Mouse (Mus musculus) thymus, adult 2 months (tissue): ENCODE measurements around the gene Apol9b. TPM values are rescaled to one million over a fixed set of nuclear protein-coding genes. Genes with fewer than 3 reads are reported as not detected.

Experiments
- DNase-seq: peaks from one replicate; pipeline ENCODE4 v3.0.0; 2021
- H3K27ac ChIP-seq: fragments of 200-500 bp; 2 replicates; pipeline ENCODE4 v1.5.1; 2012; ENCODE audit warnings: low read length, control low read depth; ENCODE audit not compliant: control insufficient read depth, insufficient read depth
- H3K27me3 ChIP-seq: fragments of 200-500 bp; 2 replicates; pipeline ENCODE4 v1.6.1; 2012; ENCODE audit warnings: mild to moderate bottlenecking, low read length, moderate library complexity, mixed read lengths; ENCODE audit not compliant: control insufficient read depth, insufficient read depth
- H3K36me3 ChIP-seq: fragments of 200-500 bp; 2 replicates; pipeline ENCODE4 v1.6.1; 2012; ENCODE audit warnings: mild to moderate bottlenecking, low read length, moderate library complexity; ENCODE audit not compliant: control insufficient read depth, insufficient read depth
- H3K4me1 ChIP-seq: fragments of 200-500 bp; replicated peaks from 2 replicates; pipeline ENCODE4 v1.6.1; 2012; ENCODE audit warnings: low read length; ENCODE audit not compliant: control insufficient read depth, insufficient read depth
- H3K4me3 ChIP-seq: fragments of 200-500 bp; 2 replicates; pipeline ENCODE4 v1.5.1; 2012; ENCODE audit warnings: mild to moderate bottlenecking, low read length, control low read depth, moderate library complexity; ENCODE audit not compliant: control insufficient read depth, insufficient read depth
- CTCF ChIP-seq: fragments of 200-500 bp; IDR thresholded peaks from 2 replicates; pipeline ENCODE4 v1.5.1; 2012; ENCODE audit warnings: mild to moderate bottlenecking, control low read depth, low read length, moderate library complexity, borderline replicate concordance; ENCODE audit not compliant: control insufficient read depth, poor library complexity, insufficient read depth; ENCODE audit errors: extremely low read depth
- POLR2A ChIP-seq: fragments of 200-500 bp; IDR thresholded peaks from 2 replicates; pipeline ENCODE4 v1.6.1; 2012; ENCODE audit warnings: mild to moderate bottlenecking, low read length, control low read depth, moderate library complexity; ENCODE audit not compliant: control insufficient read depth, poor library complexity, insufficient read depth; ENCODE audit errors: extremely low read depth
- WGBS: fragments of 180-500 bp; shearing (Covaris S2); methylation state at CpG from one replicate; pipeline ENCODE4 v1.1.7; 2018; 5-methylcytosine and 5-hydroxymethylcytosine counted together
- polyA plus RNA-seq: library from polyadenylated mRNA; depleted of rRNA; stranded (reverse); fragments of >200 nt; gene quantifications from 2 replicates; pipeline ENCODE4 v1.2.3, GENCODE M21; 2012

Apol9b gene
- polyA plus RNA-seq, 1 experiment, result 8.1 TPM

- Histone ChIP-seq H3K27me3 (no peaks in the 10 kb centered on the region), H3K4me3 (no peak overlapping the region), H3K4me1 (no peaks in the 10 kb centered on the region), H3K36me3 (peaks cover 1% of the 10 kb centered on the region; the same call in 1 of the 2 replicates), H3K27ac (no peak overlapping the region)
- DNase-seq, result no peak
- WGBS, result 70% methylated on average over 2 of the region's 2 CpGs
- TF ChIP-seq POLR2A (no peak), CTCF (no peak)
Measured at GRCm38 (mm10) chr15:77755132-77755531, 26.3 kb downstream of the Apol9b start.

DNA sequence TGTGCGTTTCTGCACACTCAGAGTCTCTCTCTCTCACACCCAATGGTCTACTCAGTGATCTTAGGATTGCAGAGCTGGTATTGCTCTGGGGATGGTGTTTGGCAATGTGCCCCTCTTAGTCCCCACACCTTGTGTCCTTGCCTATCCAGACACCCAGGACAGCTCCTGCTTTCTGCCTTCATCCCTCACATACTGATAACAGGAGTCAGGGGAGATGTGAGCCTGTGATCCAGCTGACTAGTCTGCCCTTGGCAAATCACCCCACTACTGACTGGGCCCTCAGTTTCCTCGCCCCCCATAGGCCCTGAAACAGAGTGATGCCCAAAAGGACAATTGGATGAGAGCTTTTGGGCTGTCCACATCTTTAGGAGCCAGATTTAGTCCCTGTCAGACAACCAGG is 27.2 kb downstream of the Apol9b start:
- no peak overlapping the region for H3K4me3 ChIP-seq
- 72% methylated on average over 2 of the region's 2 CpGs for WGBS
- no peaks in the 10 kb centered on the region for H3K27me3 ChIP-seq
- DNase-seq, result no peak
- H3K27ac ChIP-seq, result no peak overlapping the region
- H3K36me3 ChIP-seq, result peaks cover 11% of the 10 kb centered on the region
- no peaks in the 10 kb centered on the region for H3K4me1 ChIP-seq
- TF ChIP-seq POLR2A (no peak), CTCF (no peak)

GRCm38 (mm10) chr15:77756848-77757247 is 28.0 kb downstream of the Apol9b start, which contains the start of gene Apol8:
Gene Apol8, minus strand, starts transcription at chr15:77757003.
- no peaks in the 10 kb centered on the region for H3K4me1 ChIP-seq
- H3K4me3 ChIP-seq, result no peak within 1 kb of the TSS
- peak; percentile 61 for DNase-seq
- H3K36me3 ChIP-seq, result peaks cover 18% of the 10 kb centered on the region
- H3K27ac ChIP-seq, result no peak within 1 kb of the TSS
- 6% methylated on average over 9 of the region's 9 CpGs for WGBS
- H3K27me3 ChIP-seq, result no peaks in the 10 kb centered on the region
- peak; percentile 90 for TF ChIP-seq CTCF
- TF ChIP-seq POLR2A, result no peak

DNA sequence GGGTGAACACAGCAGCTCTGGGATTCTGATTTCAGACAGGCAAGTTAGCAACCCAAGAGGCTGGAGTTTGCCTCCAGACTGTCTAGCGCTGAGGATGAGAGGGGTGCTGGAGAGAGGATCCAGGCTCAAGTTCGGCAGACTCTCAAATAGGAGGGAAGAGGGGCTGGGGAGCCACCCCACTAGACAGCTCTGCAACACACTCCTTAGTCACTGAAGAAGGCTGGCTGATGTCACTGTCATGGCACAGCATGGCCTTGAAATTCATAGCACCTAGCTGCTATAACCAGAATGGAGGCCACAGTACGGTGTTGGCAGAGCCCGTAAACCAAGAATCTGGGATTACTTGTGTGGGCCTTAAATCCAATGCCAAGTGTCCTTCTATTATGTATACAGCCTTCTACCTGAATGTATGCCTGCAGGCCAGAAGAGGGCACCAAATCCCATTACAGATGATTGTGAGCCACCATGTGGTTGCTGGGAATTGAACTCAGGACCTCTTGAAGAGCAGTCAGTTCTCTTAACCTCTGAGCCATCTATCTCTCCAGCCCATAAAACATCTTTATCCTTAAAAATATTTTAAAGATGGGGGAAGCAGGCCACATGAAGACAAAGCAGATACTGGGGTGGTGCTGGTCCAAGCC is 28.9 kb downstream of the Apol9b start:
- no peak for TF ChIP-seq CTCF
- no peak for TF ChIP-seq POLR2A
- DNase-seq, result no peak

GRCm38 (mm10) chr15:77760037-77760436 is 31.2 kb downstream of the Apol9b start:
- Histone ChIP-seq H3K36me3 (peaks cover 49% of the 10 kb centered on the region), H3K27ac (no peak overlapping the region), H3K4me1 (no peaks in the 10 kb centered on the region), H3K4me3 (no peak overlapping the region), H3K27me3 (no peaks in the 10 kb centered on the region)
- DNase-seq, result no peak
- TF ChIP-seq CTCF (no peak), POLR2A (no peak)
- WGBS, result 96% methylated on average over 9 of the region's 16 CpGs

More for the DNA sequence above, 28.9 kb downstream of the Apol9b start:
- H3K27ac ChIP-seq, result no peak overlapping the region
- H3K36me3 ChIP-seq, result peaks cover 26% of the 10 kb centered on the region
- H3K4me3 ChIP-seq, result no peak overlapping the region
- no peaks in the 10 kb centered on the region for H3K4me1 ChIP-seq
- 88% methylated on average over 4 of the region's 4 CpGs for WGBS
- no peaks in the 10 kb centered on the region for H3K27me3 ChIP-seq

GRCm38 (mm10) chr15:77761083-77761482 is 32.2 kb downstream of the Apol9b start:
- Histone ChIP-seq H3K27me3 (no peaks in the 10 kb centered on the region), H3K27ac (no peak overlapping the region), H3K4me1 (no peaks in the 10 kb centered on the region), H3K4me3 (no peak overlapping the region), H3K36me3 (peaks cover 60% of the 10 kb centered on the region)
- WGBS, result 95% methylated on average over 7 of the region's 7 CpGs
- TF ChIP-seq CTCF (no peak), POLR2A (no peak)
- DNase-seq, result no peak
